Mouse (Mus musculus) forebrain, embryonic 11.5 days (tissue): ENCODE measurements at regions not wholly inside any gene's neighbourhood (a gene's known extent, or its start where the extent isn't known, plus 50 kb on each side); places are given as distances from the start of the nearest gene placed in this dataset.

ENCODE experiments used
- ATAC-seq: fragments of 200-750 bp; cut with Nextera tagmentation; replicated peaks from 2 replicates; pipeline ENCODE4 v1.8.0; 2017; ENCODE audit warnings: moderate TSS enrichment; ENCODE audit not compliant: low FRiP score
- DNase-seq: peaks from one replicate; pipeline ENCODE4 v3.0.0-alpha.2; 2017; ENCODE audit warnings: low spot score
- H3K27ac ChIP-seq: fragments of 300-500 bp; sonication (generic); 2 replicates; pipeline ENCODE4 v1.5.1; 2014; ENCODE audit warnings: low read depth, low read length
- H3K27me3 ChIP-seq: fragments of 300-500 bp; sonication (generic); 2 replicates; pipeline ENCODE4 v1.6.1; 2014; ENCODE audit warnings: mild to moderate bottlenecking, low read length, mixed read lengths; ENCODE audit not compliant: control insufficient read depth, insufficient read depth
- H3K36me3 ChIP-seq: fragments of 300-500 bp; sonication (generic); 2 replicates; pipeline ENCODE4 v1.6.1; 2014; ENCODE audit warnings: mild to moderate bottlenecking, low read length, moderate library complexity, mixed read lengths; ENCODE audit not compliant: control insufficient read depth, insufficient read depth
- H3K4me1 ChIP-seq: fragments of 300-500 bp; sonication (generic); replicated peaks from 2 replicates; pipeline ENCODE4 v1.6.1; 2014; ENCODE audit warnings: low read length, mixed read lengths; ENCODE audit not compliant: control insufficient read depth, insufficient read depth
- H3K4me2 ChIP-seq: fragments of 300-500 bp; sonication (generic); 2 replicates; pipeline ENCODE4 v1.6.1; 2014; ENCODE audit warnings: low read depth, mild to moderate bottlenecking, low read length, moderate library complexity, mixed read lengths; ENCODE audit not compliant: severe bottlenecking
- H3K4me3 ChIP-seq: fragments of 300-500 bp; sonication (generic); 2 replicates; pipeline ENCODE4 v1.5.1; 2014; ENCODE audit warnings: low read depth, low read length
- H3K9ac ChIP-seq: fragments of 300-500 bp; sonication (generic); 2 replicates; pipeline ENCODE4 v1.6.1; 2014; ENCODE audit warnings: low read length
- H3K9me3 ChIP-seq: fragments of 300-500 bp; sonication (generic); 2 replicates; pipeline ENCODE4 v1.6.1; 2016; ENCODE audit warnings: low read length, mixed read lengths; ENCODE audit not compliant: control insufficient read depth
- WGBS: fragments of 180-500 bp; shearing (Covaris S2); extraction: QIAGEN DNeasy Blood & Tissue Kit; methylation state at CpG from one replicate; pipeline ENCODE4 v1.1.7; 2014; 5-methylcytosine and 5-hydroxymethylcytosine counted together

DNA sequence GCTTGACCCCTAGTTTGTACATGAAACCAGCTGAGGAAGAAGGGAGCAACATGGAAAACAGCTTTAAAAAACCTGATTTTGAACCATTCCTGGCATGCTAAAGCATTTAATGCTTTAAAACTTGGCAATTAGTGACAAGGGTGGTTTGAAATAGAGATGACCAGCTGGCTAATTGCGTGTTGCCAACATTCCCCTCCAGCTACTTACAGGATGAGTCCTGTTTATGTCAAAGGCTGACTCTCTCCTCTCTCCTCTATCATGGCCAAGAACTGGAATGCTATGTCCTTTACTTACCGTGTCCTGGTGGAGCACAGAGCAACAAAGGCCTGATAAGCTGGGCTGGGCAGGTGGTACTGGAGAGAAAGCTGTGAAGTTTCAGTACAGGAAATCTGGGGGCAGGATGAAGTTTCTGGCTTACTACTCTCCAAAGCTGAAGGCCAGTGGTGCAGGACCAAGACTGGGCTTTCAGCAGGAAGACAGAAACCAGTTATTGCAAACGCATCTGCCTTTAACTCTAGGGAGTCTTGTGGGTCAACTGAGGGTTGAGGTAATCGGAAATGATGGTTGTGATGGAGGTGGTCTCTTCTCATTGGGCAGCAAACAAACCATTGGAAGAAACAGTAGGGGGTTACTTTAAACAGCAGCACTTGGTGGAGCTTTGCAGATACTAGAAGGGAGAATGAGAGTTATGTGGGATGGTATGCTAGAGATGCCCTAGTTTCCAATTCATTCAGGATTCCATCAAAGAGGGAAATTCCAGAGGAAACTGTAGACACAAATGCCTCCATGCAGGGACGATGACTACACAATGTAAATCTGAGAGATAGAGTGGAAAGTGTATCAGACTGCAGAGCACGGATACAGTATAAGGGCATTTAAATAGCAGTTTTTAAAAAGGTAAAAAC is 60.7 kb upstream of the Cd28 start:
- WGBS = 87% methylated on average over 6 of the region's 6 CpGs
- no peaks in the 10 kb centered on the region for H3K27me3 ChIP-seq
- no peak overlapping the region for H3K4me3 ChIP-seq
- H3K36me3 ChIP-seq = no peaks in the 10 kb centered on the region
- H3K9ac ChIP-seq = no peak overlapping the region
- no peak overlapping the region for H3K27ac ChIP-seq
- H3K4me2 ChIP-seq = no peak overlapping the region
- DNase-seq (no peak), ATAC-seq (no peak)
- H3K9me3 ChIP-seq = no peaks in the 10 kb centered on the region
- no peaks in the 10 kb centered on the region for H3K4me1 ChIP-seq

DNA sequence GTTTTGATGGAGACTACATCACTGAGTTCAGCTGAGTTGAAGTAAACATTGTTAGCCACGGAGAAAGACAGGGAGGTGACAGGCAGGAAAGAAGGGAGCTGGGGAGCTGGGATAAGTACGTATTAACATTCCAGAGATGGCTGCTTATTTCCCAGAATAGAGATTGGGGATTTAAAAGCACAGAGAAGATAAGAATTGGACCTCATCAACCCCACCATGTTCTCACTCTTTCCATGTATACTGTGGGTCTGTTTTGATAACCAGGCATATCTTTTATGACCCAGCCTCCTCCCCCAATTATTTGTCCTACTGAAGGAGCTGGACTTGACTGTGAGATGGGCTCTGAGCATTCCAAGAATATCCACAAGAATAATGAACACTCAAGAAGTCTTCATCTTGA is 61.4 kb upstream of the Cd28 start:
- H3K27me3 ChIP-seq = no peaks in the 10 kb centered on the region
- H3K9ac ChIP-seq = no peak overlapping the region
- H3K36me3 ChIP-seq = no peaks in the 10 kb centered on the region
- no peak overlapping the region for H3K27ac ChIP-seq
- no peak overlapping the region for H3K4me2 ChIP-seq
- H3K4me1 ChIP-seq = no peaks in the 10 kb centered on the region
- no peaks in the 10 kb centered on the region for H3K9me3 ChIP-seq
- 69% methylated on average over 2 of the region's 2 CpGs for WGBS
- no peak for DNase-seq
- no peak overlapping the region for H3K4me3 ChIP-seq
- no peak for ATAC-seq

DNA sequence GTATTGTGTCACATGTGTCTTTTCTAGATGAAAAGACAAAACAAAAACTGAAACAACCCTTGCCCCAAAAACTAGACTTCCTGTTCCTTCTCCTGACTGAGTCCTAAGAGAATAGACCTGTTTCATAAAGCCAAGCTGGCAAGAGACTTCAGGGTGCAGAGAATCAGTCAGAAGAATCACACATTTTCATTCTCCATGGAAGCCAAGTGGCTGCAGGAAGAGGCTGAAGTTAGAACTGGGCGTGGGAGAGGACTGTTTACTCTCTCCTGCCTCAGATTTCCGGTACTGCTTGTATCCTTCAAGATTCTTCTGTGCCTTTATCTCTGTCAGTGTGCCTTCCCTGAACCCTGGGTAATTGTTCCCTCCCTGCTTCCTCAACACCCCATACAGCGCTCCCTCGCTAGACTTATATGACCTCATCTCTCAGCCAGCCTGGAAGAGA is 64.0 kb upstream of the Cd28 start:
- H3K27me3 ChIP-seq = no peaks in the 10 kb centered on the region
- WGBS = 83% methylated on average over 4 of the region's 4 CpGs
- no peak for ATAC-seq

DNA sequence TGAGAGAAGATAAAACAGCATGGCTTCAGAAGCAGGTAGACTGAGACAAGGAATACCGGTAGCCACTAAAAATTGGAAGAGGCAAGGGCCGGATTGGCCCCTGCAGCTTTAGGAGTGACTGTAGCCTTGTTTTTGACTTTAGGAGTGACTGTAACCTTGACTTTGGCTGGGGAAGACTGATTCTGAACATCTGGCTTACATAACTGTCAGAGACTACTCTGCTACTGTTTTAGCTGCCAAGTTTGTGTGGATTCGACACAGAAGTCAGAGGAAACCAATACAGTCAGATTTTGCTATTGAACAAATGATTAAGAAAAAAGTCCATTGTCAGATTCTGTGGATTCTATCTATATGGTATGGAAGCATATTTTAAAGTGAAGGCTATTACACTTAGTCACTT is 66.4 kb upstream of the Cd28 start:
- Histone ChIP-seq H3K4me2 (no peak overlapping the region), H3K4me3 (no peak overlapping the region), H3K36me3 (no peaks in the 10 kb centered on the region), H3K9me3 (no peaks in the 10 kb centered on the region), H3K9ac (no peak overlapping the region), H3K4me1 (peaks cover 3% of the 10 kb centered on the region; the same call in 1 of the 2 replicates), H3K27ac (peak overlapping the region; percentile 6; the same call in 1 of the 2 replicates), H3K27me3 (no peaks in the 10 kb centered on the region)
- DNase-seq = no peak
- no peak for ATAC-seq
- 84% methylated on average over 3 of the region's 3 CpGs for WGBS

More for the DNA sequence above, 64.0 kb upstream of the Cd28 start:
- Histone ChIP-seq H3K36me3 (no peaks in the 10 kb centered on the region), H3K9me3 (no peaks in the 10 kb centered on the region), H3K4me2 (no peak overlapping the region), H3K4me1 (peaks cover 2% of the 10 kb centered on the region; the same call in 1 of the 2 replicates), H3K27ac (no peak overlapping the region), H3K4me3 (no peak overlapping the region), H3K9ac (no peak overlapping the region)
- no peak for DNase-seq

DNA sequence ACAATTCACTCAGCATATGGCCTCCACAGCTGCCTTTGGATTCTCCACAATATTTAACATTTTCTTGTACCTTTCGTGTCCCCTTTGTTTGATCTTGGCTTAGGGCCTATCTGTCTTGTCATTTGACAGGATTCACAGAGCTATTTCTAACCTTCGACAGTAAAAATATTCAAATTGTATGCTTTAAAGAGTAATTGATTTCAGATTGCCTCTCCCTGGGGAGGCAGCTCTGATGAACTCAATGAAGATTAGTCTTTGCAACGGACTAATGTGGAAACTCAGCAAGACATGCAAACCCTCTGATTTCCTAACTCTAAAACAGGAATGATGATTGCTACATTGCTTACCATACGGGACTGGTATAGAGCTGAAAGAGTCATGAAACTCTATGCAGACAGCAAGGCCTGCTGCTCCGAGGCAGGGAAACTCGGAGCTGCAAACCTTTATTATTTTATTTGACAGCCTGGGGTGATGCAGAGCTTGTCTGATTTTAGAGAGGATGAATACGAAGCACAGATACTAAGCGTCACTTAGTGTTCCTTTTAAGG is 67.2 kb upstream of the Cd28 start:
- WGBS = 71% methylated on average over 8 of the region's 8 CpGs
- Histone ChIP-seq H3K9ac (no peak overlapping the region), H3K9me3 (no peaks in the 10 kb centered on the region), H3K4me1 (peaks cover 3% of the 10 kb centered on the region; the same call in 1 of the 2 replicates), H3K4me3 (no peak overlapping the region), H3K36me3 (no peaks in the 10 kb centered on the region), H3K4me2 (no peak overlapping the region), H3K27me3 (no peaks in the 10 kb centered on the region), H3K27ac (peak overlapping the region; percentile 6; the same call in 1 of the 2 replicates)
- DNase-seq = no peak
- no peak for ATAC-seq

DNA sequence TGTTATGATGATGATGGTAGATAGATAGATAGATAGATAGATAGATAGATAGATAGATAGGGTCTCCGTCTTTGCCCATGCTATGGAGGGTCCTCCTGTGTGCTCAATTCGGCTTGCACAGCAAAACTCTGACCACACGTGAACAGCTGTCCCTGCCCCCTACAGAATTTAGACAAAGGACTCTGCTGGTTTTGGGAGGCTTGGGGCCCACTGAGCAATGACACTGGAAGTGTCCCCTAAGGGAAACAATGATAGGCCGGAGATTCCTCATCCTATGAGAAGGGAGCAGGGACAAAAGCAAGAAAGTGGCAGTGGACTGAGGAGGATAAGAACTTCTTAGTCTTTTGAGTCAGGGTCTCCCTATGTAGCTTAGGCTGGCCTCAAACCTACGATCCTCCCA is 69.8 kb upstream of the Cd28 start:
- Histone ChIP-seq H3K27me3 (no peaks in the 10 kb centered on the region), H3K4me3 (no peak overlapping the region)
- WGBS = 72% methylated on average over 5 of the region's 5 CpGs

DNA sequence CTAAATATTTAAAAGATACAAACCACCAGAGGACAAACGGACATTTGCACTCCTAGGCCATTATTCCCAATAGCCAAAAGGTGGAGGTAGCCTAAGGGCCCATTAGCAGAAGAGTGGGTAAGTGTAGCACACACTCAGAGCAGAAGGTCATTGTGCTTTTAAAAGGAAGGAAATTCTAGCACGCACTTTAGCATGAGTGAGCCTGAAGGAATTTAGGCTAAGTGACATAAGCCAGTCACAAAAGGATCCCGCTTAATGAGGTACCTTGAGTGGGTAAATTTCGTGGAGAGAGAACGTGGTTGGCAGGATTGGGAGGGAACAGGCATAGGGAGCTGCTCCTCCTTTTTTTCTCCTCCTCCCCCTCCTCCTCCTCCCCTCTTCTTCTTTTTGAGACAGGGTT is 70.4 kb upstream of the Cd28 start:
- Histone ChIP-seq H3K36me3 (no peaks in the 10 kb centered on the region), H3K4me2 (no peak overlapping the region), H3K9ac (no peak overlapping the region), H3K27me3 (no peaks in the 10 kb centered on the region), H3K4me1 (peaks cover 3% of the 10 kb centered on the region; the same call in 1 of the 2 replicates), H3K27ac (peak overlapping the region; percentile 53; the same call in 1 of the 2 replicates), H3K4me3 (no peak overlapping the region), H3K9me3 (no peaks in the 10 kb centered on the region)
- ATAC-seq = no peak
- DNase-seq = no peak
- WGBS = 29% methylated on average over 5 of the region's 5 CpGs

More for the DNA sequence above, 69.8 kb upstream of the Cd28 start:
- Histone ChIP-seq H3K9ac (no peak overlapping the region), H3K4me1 (peaks cover 3% of the 10 kb centered on the region; the same call in 1 of the 2 replicates), H3K9me3 (no peaks in the 10 kb centered on the region), H3K27ac (no peak overlapping the region), H3K4me2 (no peak overlapping the region), H3K36me3 (no peaks in the 10 kb centered on the region)
- no peak for ATAC-seq
- DNase-seq = no peak

DNA sequence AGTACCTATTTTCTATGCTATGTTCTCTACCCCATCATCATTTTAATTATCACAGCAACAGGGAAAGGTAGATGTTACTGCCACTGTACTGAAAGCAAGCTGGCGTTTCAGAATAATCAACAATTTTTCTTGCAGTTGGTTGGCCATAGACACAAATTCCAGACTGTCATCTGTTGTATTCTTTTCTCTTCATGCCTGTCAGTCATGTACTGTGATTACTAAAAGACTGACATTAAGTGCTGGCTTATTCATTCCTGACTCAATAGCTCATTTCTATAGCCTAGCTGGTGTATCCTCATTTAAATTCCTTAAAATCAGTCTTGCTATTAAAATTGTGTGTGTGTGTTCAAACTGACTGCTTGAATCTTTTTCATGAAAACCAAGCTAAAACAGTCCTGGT is 71.4 kb upstream of the Cd28 start:
- H3K27ac ChIP-seq = peak overlapping the region; percentile 53; the same call in 1 of the 2 replicates
- H3K9me3 ChIP-seq = no peaks in the 10 kb centered on the region
- 49% methylated on average over 1 of the region's 1 CpGs for WGBS
- no peak for ATAC-seq
- H3K4me1 ChIP-seq = peaks cover 3% of the 10 kb centered on the region; the same call in 1 of the 2 replicates
- H3K4me3 ChIP-seq = no peak overlapping the region
- DNase-seq = no peak
- H3K9ac ChIP-seq = no peak overlapping the region
- no peaks in the 10 kb centered on the region for H3K36me3 ChIP-seq
- H3K27me3 ChIP-seq = no peaks in the 10 kb centered on the region
- H3K4me2 ChIP-seq = no peak overlapping the region
